Mouse (Mus musculus) forebrain, embryonic 14.5 days (tissue): ENCODE measurements around the gene Dzip3. TPM values are rescaled to one million over a fixed set of nuclear protein-coding genes. Genes with fewer than 3 reads are reported as not detected.

ENCODE experiments used
- ATAC-seq: fragments of 200-750 bp; cut with Nextera tagmentation; 2 replicates; pipeline ENCODE4 v1.8.0; 2017; ENCODE audit warnings: mild to moderate bottlenecking, moderate library complexity
- DNase-seq: peaks from one replicate; pipeline ENCODE4 v3.0.0-alpha.2; 2015; ENCODE audit warnings: low spot score
- H3K27ac ChIP-seq: fragments of 300-500 bp; sonication (generic); 2 replicates; pipeline ENCODE4 v1.5.1; 2014; ENCODE audit warnings: low read depth, mild to moderate bottlenecking, control low read depth, low read length, moderate library complexity
- H3K27me3 ChIP-seq: fragments of 300-500 bp; sonication (generic); replicated peaks from 2 replicates; pipeline ENCODE4 v1.6.1; 2014; ENCODE audit warnings: low read length, control low read depth, mixed read lengths; ENCODE audit not compliant: control insufficient read depth, insufficient read depth
- H3K36me3 ChIP-seq: fragments of 300-500 bp; sonication (generic); 2 replicates; pipeline ENCODE4 v1.6.1; 2014; ENCODE audit warnings: low read length, control low read depth; ENCODE audit not compliant: control insufficient read depth, insufficient read depth
- H3K4me1 ChIP-seq: fragments of 300-500 bp; sonication (generic); 2 replicates; pipeline ENCODE4 v1.6.1; 2014; ENCODE audit warnings: antibody characterized with exemption, low read length, control low read depth; ENCODE audit not compliant: control insufficient read depth, insufficient read depth
- H3K4me2 ChIP-seq: fragments of 300-500 bp; sonication (generic); 2 replicates; pipeline ENCODE4 v1.6.1; 2014; ENCODE audit warnings: mild to moderate bottlenecking, control low read depth, low read length
- H3K4me3 ChIP-seq: fragments of 300-500 bp; sonication (generic); 2 replicates; pipeline ENCODE4 v1.5.1; 2014; ENCODE audit warnings: low read depth, low read length, control low read depth
- H3K9ac ChIP-seq: fragments of 300-500 bp; sonication (generic); 2 replicates; pipeline ENCODE4 v1.6.1; 2014; ENCODE audit warnings: mild to moderate bottlenecking, low read length, control low read depth, moderate library complexity
- H3K9me3 ChIP-seq: fragments of 300-500 bp; sonication (generic); replicated peaks from 2 replicates; pipeline ENCODE4 v1.6.1; 2016; ENCODE audit warnings: low read length, control low read depth, mixed read lengths; ENCODE audit not compliant: control insufficient read depth
- WGBS: fragments of 180-500 bp; shearing (Covaris S2); extraction: QIAGEN DNeasy Blood & Tissue Kit; methylation state at CpG from one replicate; pipeline ENCODE4 v1.1.7; 2014; 5-methylcytosine and 5-hydroxymethylcytosine counted together
- polyA plus RNA-seq: library from polyadenylated mRNA; unstranded; fragments of >200 nt; fragmentation: Nextera tagmentation; extraction: Ambion mirVana; gene quantifications from 2 replicates; pipeline ENCODE4 v1.2.1, GENCODE M21; 2014

Dzip3 gene
- polyA plus RNA-seq, 1 experiment from 2014 or later = 56.4 TPM

GRCm38 (mm10) chr16:48911184-48911583, 82.8 kb downstream of the Dzip3 start:
- no peak overlapping the region for H3K9ac ChIP-seq
- H3K27ac ChIP-seq = no peak overlapping the region
- no peak overlapping the region for H3K4me3 ChIP-seq
- H3K4me2 ChIP-seq = no peak overlapping the region
- H3K36me3 ChIP-seq = no peaks in the 10 kb centered on the region
- no peaks in the 10 kb centered on the region for H3K27me3 ChIP-seq
- H3K9me3 ChIP-seq = no peaks in the 10 kb centered on the region
- ATAC-seq (no peak), DNase-seq (no peak)
- no peaks in the 10 kb centered on the region for H3K4me1 ChIP-seq
- 100% methylated on average over 1 of the region's 1 CpGs for WGBS

GRCm38 (mm10) chr16:48899868-48900267, 94.1 kb downstream of the Dzip3 start:
- no peaks in the 10 kb centered on the region for H3K36me3 ChIP-seq
- ATAC-seq (no peak), DNase-seq (no peak)
- 74% methylated on average over 1 of the region's 1 CpGs for WGBS
- no peak overlapping the region for H3K9ac ChIP-seq
- H3K4me3 ChIP-seq = no peak overlapping the region
- no peak overlapping the region for H3K4me2 ChIP-seq
- no peaks in the 10 kb centered on the region for H3K27me3 ChIP-seq
- no peaks in the 10 kb centered on the region; the same call in 1 of the 2 replicates for H3K9me3 ChIP-seq
- H3K4me1 ChIP-seq = no peaks in the 10 kb centered on the region
- H3K27ac ChIP-seq = no peak overlapping the region

GRCm38 (mm10) chr16:48890733-48891132, 103.2 kb downstream of the Dzip3 start:
- no peak overlapping the region for H3K27ac ChIP-seq
- DNase-seq = no peak
- H3K4me2 ChIP-seq = no peak overlapping the region
- H3K4me1 ChIP-seq = no peaks in the 10 kb centered on the region
- 66% methylated on average over 2 of the region's 2 CpGs for WGBS
- H3K9ac ChIP-seq = no peak overlapping the region
- H3K36me3 ChIP-seq = no peaks in the 10 kb centered on the region
- H3K4me3 ChIP-seq = no peak overlapping the region
- H3K9me3 ChIP-seq = no peaks in the 10 kb centered on the region
- ATAC-seq = no peak
- no peaks in the 10 kb centered on the region for H3K27me3 ChIP-seq

Other genes with a start within 250 kb of the Dzip3 start
- 0.25 TPM in 1 of 2 replicates, not detected in the other for gene Trat1, start 222.1 kb downstream of the Dzip3 start, polyA plus RNA-seq
- gene Retnlb, start 177.3 kb downstream of the Dzip3 start, polyA plus RNA-seq = not detected in 2 replicates
- gene Retnla, start 151.6 kb downstream of the Dzip3 start, polyA plus RNA-seq = not detected in 2 replicates
- not detected in 2 replicates for gene Retnlg, start 121.5 kb downstream of the Dzip3 start, polyA plus RNA-seq
- 22.6 and 28.2 TPM in 2 replicates for gene Cip2a, start within 50 bp of the Dzip3 start, polyA plus RNA-seq
- gene Myh15, start 63.3 kb upstream of the Dzip3 start, polyA plus RNA-seq = 0.04 and 0.08 TPM in 2 replicates